Mouse (Mus musculus) 3T3-L1 (cell line): ENCODE data around the gene Ddx52.
A peak's percentile ranks its signal among the peaks of the same experiment; 100 is the strongest.

ENCODE experiments used
- DNase-seq: peaks from one replicate; pipeline ENCODE4 v3.0.0-alpha.2; 2015; ENCODE audit warnings: low read depth, low spot score

The Ddx52 gene

GRCm38 (mm10) chr11:83941950-83942840 lies at the start of gene Ddx52:
Ddx52 (plus strand) TSS chr11:83942062.
- peak; percentile 95 for DNase-seq

GRCm38 (mm10) chr11:83893325-83893724 lies 48.5 kb upstream of the Ddx52 start:
- no peak for DNase-seq

GRCm38 (mm10) chr11:83896430-83897410 lies 45.1 kb upstream of the Ddx52 start:
- peak; percentile 23 for DNase-seq

GRCm38 (mm10) chr11:83897569-83897968 lies 44.3 kb upstream of the Ddx52 start:
- DNase-seq = no peak

- no peak for DNase-seq
Measured at GRCm38 (mm10) chr11:83902812-83903211, 39.0 kb upstream of the Ddx52 start.

- DNase-seq = no peak
Measured at GRCm38 (mm10) chr11:83905756-83906155, 36.1 kb upstream of the Ddx52 start.

- no peak for DNase-seq
Measured at GRCm38 (mm10) chr11:83908376-83908775, 33.5 kb upstream of the Ddx52 start.

GRCm38 (mm10) chr11:83913824-83914311 lies 28.0 kb upstream of the Ddx52 start:
- DNase-seq = no peak

GRCm38 (mm10) chr11:83914501-83914900 lies 27.4 kb upstream of the Ddx52 start:
- no peak for DNase-seq

GRCm38 (mm10) chr11:83922600-83922999 lies 19.3 kb upstream of the Ddx52 start:
- DNase-seq = no peak

- DNase-seq = peak; percentile 47
Measured at GRCm38 (mm10) chr11:83927097-83927496, 14.8 kb upstream of the Ddx52 start.

GRCm38 (mm10) chr11:83932506-83933106 lies 9.3 kb upstream of the Ddx52 start:
- DNase-seq = no peak

- no peak for DNase-seq
Measured at GRCm38 (mm10) chr11:83933376-83933775, 8.5 kb upstream of the Ddx52 start.

- peak; percentile 90 for DNase-seq
Measured at GRCm38 (mm10) chr11:83935986-83936665, 5.7 kb upstream of the Ddx52 start.

GRCm38 (mm10) chr11:83938556-83938955 lies 3.3 kb upstream of the Ddx52 start:
- DNase-seq = peak; percentile 4

GRCm38 (mm10) chr11:83956822-83957221 lies 15.0 kb downstream of the Ddx52 start:
- DNase-seq = no peak

- DNase-seq = no peak
Measured at GRCm38 (mm10) chr11:83961983-83962382, 20.1 kb downstream of the Ddx52 start.

GRCm38 (mm10) chr11:83963991-83964921 lies 22.4 kb downstream of the Ddx52 start, which contains the start of gene Synrg:
Synrg (plus strand) TSS chr11:83964428.
- peak; percentile 77 for DNase-seq

GRCm38 (mm10) chr11:83967436-83968204 lies 25.8 kb downstream of the Ddx52 start:
- peak; percentile 38 for DNase-seq
